Mouse (Mus musculus): Measurements from ENCODE around the gene Il23r.
A peak's percentile ranks its signal among the peaks of the same experiment; 100 is the strongest.

Il23r gene

GRCm38 (mm10) chr6:67431808-67432207 lies 59.8 kb downstream of the Il23r start:
- DNase-seq: peak in 1 of 2 experiments; percentile 1

- no peak for DNase-seq
Observed at GRCm38 (mm10) chr6:67421761-67422160, 69.9 kb downstream of the Il23r start.

- no peak for DNase-seq
Observed at GRCm38 (mm10) chr6:67416557-67416956, 75.1 kb downstream of the Il23r start.

GRCm38 (mm10) chr6:67415276-67415675 lies 76.4 kb downstream of the Il23r start:
- no peak for DNase-seq

GRCm38 (mm10) chr6:67413378-67413777 lies 78.3 kb downstream of the Il23r start:
- no peak for DNase-seq

- peak; percentile 4 to 11 for DNase-seq
Observed at GRCm38 (mm10) chr6:67405281-67405682, 86.4 kb downstream of the Il23r start.

- no peak for DNase-seq
Observed at GRCm38 (mm10) chr6:67399551-67399950, 92.1 kb downstream of the Il23r start.

DNA sequence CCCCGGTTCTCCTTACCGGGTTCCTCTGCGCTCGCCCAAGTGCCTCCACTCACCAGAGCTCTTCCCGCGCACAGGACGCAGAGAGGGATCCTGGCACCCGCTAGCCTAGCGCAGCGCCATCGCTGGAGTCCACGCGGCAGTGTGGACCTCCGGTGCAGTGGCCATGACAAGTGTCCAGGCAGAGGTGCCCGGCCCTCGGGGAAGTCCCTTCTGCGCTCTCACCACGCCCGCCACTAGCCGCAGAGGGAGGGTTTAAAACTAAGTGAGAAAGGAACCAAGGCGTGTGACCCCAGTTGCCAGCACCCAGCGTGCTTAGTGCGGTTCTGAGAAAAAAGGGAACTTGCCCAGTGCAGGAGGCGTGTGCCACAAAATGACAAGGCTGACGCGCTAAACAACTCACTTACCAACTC lies 115.7 kb downstream of the Il23r start, which contains the start of gene Il12rb2:
Gene Il12rb2, minus strand, starts transcription at position 207 of the 410 bp plus-strand sequence.
- DNase-seq: peak; percentile 4 to 6

All from cerebellum, postnatal 10 days (tissue).